Mouse (Mus musculus) olfactory bulb, adult 2 months (tissue): ENCODE data around the gene Scg3. TPM values are rescaled to one million over a fixed set of nuclear protein-coding genes. Genes with fewer than 3 reads are reported as not detected.

ENCODE experiments used
- H3K27ac ChIP-seq: fragments of 200-500 bp; 2 replicates; pipeline ENCODE4 v1.5.1; 2012; ENCODE audit warnings: low read depth, low read length; ENCODE audit not compliant: insufficient read depth
- H3K4me1 ChIP-seq: fragments of 200-500 bp; 2 replicates; pipeline ENCODE4 v1.6.1; 2012; ENCODE audit warnings: low read length; ENCODE audit not compliant: control insufficient read depth, insufficient read depth
- H3K4me3 ChIP-seq: fragments of 200-500 bp; 2 replicates; pipeline ENCODE4 v1.5.1; 2012; ENCODE audit warnings: mild to moderate bottlenecking, low read depth, low read length, moderate library complexity; ENCODE audit not compliant: insufficient read depth
- CTCF ChIP-seq: fragments of 200-500 bp; IDR thresholded peaks from 2 replicates; pipeline ENCODE4 v1.5.1; 2012; ENCODE audit warnings: low read depth, mild to moderate bottlenecking, low read length, moderate library complexity; ENCODE audit not compliant: insufficient read depth
- POLR2A ChIP-seq: fragments of 200-500 bp; IDR thresholded peaks from 2 replicates; pipeline ENCODE4 v1.6.1; 2012; ENCODE audit warnings: mild to moderate bottlenecking, low read depth, low read length, moderate library complexity; ENCODE audit not compliant: insufficient read depth
- WGBS: fragments of 180-500 bp; shearing (Covaris S2); methylation state at CpG from one replicate; pipeline ENCODE4 v1.1.7; 2018; 5-methylcytosine and 5-hydroxymethylcytosine counted together
- polyA plus RNA-seq: library from polyadenylated mRNA; stranded (reverse); fragments of >200 nt; gene quantifications from 2 replicates; pipeline ENCODE4 v1.2.4, GENCODE M21; 2012; ENCODE audit warnings: low replicate concordance; ENCODE audit not compliant: missing spikeins, insufficient read depth, insufficient read length

The Scg3 gene
- polyA plus RNA-seq, result 388 TPM in 1 of 2 replicates, not detected in the other

DNA sequence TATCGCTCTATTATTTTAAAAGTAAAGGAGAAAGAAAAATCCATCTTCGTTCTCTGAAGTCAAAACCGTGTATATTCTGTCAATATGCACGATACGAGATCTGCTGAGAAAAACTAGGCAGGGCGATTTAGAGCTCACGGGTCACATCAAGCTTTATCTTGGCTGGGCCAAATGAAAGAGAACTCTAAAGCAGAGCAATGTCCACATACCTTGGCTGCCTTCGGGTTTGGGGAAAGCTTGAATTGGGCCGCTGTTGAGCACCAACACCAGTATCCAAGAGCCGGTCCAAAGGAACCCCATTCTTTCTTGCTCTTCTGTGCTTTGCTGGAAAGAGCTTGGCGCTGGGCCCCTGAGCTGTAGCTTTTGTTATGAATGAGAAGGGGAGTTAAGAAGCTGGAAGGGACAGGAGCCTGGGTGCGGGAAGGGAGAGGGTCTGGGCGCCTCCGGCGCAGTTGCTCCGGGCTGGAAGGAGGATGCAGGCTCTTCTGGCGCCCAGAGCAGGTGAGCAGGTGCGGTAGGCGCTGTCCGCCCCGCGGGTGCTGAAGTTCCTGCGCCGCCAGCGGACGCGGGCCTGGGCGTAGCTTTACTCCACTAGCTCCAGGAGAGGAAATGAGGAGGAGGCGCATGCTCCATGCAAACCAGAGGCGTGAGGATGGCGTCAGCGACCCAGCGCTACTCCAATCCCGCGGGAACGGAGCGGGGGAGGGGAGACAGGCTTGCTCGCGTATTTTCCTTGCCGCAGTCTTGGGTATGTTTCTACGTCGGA is at the start of gene Scg3:
Gene Scg3, minus strand, starts transcription at position 631 of the 766 bp plus-strand sequence.
- Histone ChIP-seq H3K27ac (peak within 1 kb of the TSS; percentile 92), H3K4me3 (peak within 1 kb of the TSS; percentile 78), H3K4me1 (no peaks in the 10 kb centered on the region)
- TF ChIP-seq CTCF, result no peak; the same call in 1 of the 2 replicates
- TF ChIP-seq POLR2A, result no peak; the same call in 1 of the 2 replicates
- WGBS, result 2% methylated on average over 42 of the region's 42 CpGs

- no peak overlapping the region for H3K4me3 ChIP-seq
- peak; percentile 42; the same call in 1 of the 2 replicates for TF ChIP-seq CTCF
- TF ChIP-seq POLR2A, result no peak
- no peak overlapping the region for H3K27ac ChIP-seq
- 39% methylated on average over 11 of the region's 11 CpGs for WGBS
- H3K4me1 ChIP-seq, result no peaks in the 10 kb centered on the region
These were observed 36.3 kb upstream of the Scg3 start for GRCm38 (mm10) chr9:75719952-75720687.

GRCm38 (mm10) chr9:75719481-75719880 is 35.6 kb upstream of the Scg3 start:
- Histone ChIP-seq H3K4me1 (no peaks in the 10 kb centered on the region), H3K4me3 (no peak overlapping the region), H3K27ac (no peak overlapping the region)
- no peak for TF ChIP-seq POLR2A
- no peak for TF ChIP-seq CTCF
- 77% methylated on average over 3 of the region's 3 CpGs for WGBS

DNA sequence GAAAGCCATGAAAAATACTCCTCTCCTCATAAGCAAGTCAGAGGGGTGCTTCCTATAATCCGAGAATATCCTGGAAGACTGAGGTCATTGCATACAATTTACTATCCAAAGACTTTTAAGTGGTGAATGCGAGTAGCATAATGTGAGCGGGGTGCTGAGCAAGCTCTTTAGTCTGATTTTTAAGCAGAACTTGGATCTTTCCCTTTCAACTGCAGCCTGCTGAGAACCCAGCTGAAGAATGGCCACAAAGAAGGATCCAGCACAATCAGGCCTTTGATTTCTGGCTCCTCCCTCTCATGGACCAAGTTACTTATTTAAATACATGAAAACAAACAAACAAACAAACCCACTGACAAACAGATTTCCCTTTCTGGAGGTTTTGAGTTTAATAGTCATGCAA is 916 bp upstream of the Scg3 start:
- no peak for TF ChIP-seq POLR2A
- no peak for TF ChIP-seq CTCF
- Histone ChIP-seq H3K4me1 (no peaks in the 10 kb centered on the region), H3K4me3 (no peak overlapping the region), H3K27ac (peak overlapping the region; percentile 62; the same call in 1 of the 2 replicates)
- WGBS, result 16% methylated on average over 3 of the region's 3 CpGs

DNA sequence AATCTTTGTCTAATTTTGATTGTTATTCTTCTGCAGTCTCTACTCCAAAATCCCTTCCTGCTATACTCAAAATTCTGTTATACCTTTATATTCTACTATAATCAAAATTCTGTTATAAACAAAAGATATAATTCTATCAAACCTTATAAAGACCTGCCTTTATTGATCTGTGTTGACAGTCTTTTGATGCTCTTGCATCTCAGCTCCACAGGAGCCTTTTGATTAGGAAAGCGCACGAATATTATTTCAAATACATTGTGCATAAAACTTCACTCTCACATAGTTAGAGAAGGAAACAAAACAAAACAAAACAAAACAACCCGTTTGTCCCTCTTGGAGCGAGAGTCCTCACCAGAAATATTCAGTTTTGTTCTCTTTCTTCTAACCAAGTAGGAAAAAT is 436 bp upstream of the Scg3 start:
- Histone ChIP-seq H3K4me1 (no peaks in the 10 kb centered on the region), H3K4me3 (peak overlapping the region; percentile 78), H3K27ac (peak overlapping the region; percentile 92)
- WGBS, result 15% methylated on average over 4 of the region's 4 CpGs
- TF ChIP-seq POLR2A, result no peak
- TF ChIP-seq CTCF, result no peak

GRCm38 (mm10) chr9:75680606-75681005 is 3.2 kb downstream of the Scg3 start:
- 68% methylated on average over 5 of the region's 5 CpGs for WGBS
- H3K27ac ChIP-seq, result no peak overlapping the region
- H3K4me1 ChIP-seq, result no peaks in the 10 kb centered on the region
- no peak overlapping the region for H3K4me3 ChIP-seq
- TF ChIP-seq POLR2A (no peak), CTCF (no peak)

DNA sequence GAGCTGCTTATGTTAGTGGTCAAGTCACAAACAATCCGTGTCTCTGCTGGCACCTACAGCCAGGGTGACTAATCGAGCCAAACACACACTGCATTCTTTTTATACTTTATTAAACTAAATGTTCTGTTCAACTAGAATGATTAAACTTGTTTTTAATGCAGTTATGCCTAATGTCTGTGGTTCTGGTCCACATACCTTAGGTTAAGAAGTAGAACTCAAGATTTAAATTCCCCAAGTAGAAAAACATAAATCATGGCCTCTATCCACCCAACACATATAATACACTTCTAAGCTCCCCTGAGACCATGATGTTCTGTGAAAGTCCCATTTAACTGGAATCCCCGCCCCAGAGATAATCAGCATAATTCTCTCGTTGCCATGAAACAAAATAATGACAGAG is 4.2 kb downstream of the Scg3 start:
- WGBS, result 43% methylated on average over 4 of the region's 4 CpGs
- H3K27ac ChIP-seq, result no peak overlapping the region
- TF ChIP-seq CTCF (no peak), POLR2A (no peak)
- H3K4me1 ChIP-seq, result no peaks in the 10 kb centered on the region
- H3K4me3 ChIP-seq, result no peak overlapping the region

GRCm38 (mm10) chr9:75678341-75678740 is 5.5 kb downstream of the Scg3 start:
- TF ChIP-seq CTCF (no peak), POLR2A (no peak)
- Histone ChIP-seq H3K4me1 (no peaks in the 10 kb centered on the region), H3K27ac (no peak overlapping the region), H3K4me3 (no peak overlapping the region)
- 61% methylated on average over 7 of the region's 7 CpGs for WGBS

DNA sequence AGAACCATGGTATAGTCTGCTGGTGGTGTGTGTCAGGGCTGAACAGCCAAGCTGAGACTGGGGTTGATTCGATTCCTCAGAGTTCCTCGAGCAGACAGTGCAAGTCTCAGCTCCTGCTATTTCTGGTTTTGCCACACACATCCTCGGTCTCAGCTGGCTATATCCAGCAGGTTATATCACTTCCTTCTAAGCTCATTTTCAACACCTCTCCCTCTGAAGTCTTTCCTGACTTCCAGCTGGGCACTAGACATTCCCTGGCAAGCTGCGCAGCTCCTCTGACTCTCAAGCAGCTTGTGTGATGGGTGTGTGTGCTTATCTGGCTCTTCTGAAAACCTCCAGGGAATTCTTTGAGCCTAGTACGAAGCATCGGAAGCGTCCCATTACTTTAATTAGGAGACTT is 7.6 kb downstream of the Scg3 start:
- TF ChIP-seq POLR2A, result no peak
- TF ChIP-seq CTCF, result no peak
- WGBS, result 72% methylated on average over 7 of the region's 7 CpGs
- no peak overlapping the region for H3K27ac ChIP-seq
- H3K4me1 ChIP-seq, result no peaks in the 10 kb centered on the region
- H3K4me3 ChIP-seq, result no peak overlapping the region
